Mouse (Mus musculus): ENCODE measurements at regions not wholly inside any gene's neighbourhood (a gene's known extent, or its start where the extent isn't known, plus 50 kb on each side); places are given as distances from the start of the nearest gene placed in this dataset.

- no peak for DNase-seq (ENCODE audit: low read depth, low spot score)
These were observed 367.3 kb upstream of the Runx1 start for GRCm38 (mm10) chr16:93193263-93193662.

DNA sequence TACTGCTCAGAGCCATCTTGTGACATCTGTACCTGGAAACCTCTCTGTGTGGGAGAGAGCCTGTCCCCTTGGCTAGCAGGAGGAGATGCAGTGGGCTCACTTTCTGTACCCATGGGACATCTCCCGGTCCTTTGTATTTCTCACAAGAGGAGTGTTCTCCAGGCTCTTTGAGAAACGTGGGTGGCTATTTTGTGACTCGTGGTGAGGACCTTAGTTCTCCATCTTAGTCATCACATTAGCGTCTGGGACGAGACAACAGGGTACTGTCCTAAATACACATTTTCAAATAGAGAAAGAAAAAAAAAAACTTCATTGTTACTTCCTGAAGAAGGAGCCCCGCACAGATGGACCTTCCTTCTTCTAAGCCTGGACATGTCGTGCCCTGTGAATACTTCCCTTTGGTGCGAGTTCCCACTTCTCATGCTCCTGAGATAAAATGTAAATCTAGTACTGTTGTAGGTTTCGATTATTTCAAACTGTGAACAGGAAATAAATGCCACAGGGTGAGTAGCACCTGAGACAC lies 366.8 kb upstream of the Runx1 start:
- no peak for DNase-seq (ENCODE audit: low read depth, low spot score)

GRCm38 (mm10) chr16:93191174-93191573 lies 365.2 kb upstream of the Runx1 start:
- DNase-seq (ENCODE audit: low read depth, low spot score) = no peak

- DNase-seq (ENCODE audit: low read depth, low spot score) = no peak
These were observed 364.4 kb upstream of the Runx1 start for GRCm38 (mm10) chr16:93190301-93190700.

- no peak for DNase-seq (ENCODE audit: low read depth, low spot score)
These were observed 363.9 kb upstream of the Runx1 start for GRCm38 (mm10) chr16:93189875-93190274.

DNA sequence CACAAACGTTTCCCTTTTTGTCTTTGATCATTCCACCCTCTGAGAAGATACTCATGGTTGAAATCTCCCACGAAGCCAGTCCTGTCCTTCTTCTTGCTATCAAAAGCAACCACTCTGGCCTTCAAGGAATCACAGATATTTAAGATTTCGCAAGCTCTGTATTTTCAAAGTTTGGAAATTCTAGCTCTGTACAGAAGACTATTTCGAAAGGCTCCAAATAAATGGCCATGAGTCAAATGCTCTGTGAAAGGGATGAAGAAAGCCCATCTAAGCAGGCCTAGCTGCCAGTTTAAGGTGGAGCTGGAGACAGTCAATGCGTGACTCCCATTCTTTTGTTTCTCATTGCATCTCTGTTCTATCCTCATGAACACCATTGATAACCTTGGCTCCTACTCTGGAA lies 363.5 kb upstream of the Runx1 start:
- no peak for DNase-seq (ENCODE audit: low read depth, low spot score)

DNA sequence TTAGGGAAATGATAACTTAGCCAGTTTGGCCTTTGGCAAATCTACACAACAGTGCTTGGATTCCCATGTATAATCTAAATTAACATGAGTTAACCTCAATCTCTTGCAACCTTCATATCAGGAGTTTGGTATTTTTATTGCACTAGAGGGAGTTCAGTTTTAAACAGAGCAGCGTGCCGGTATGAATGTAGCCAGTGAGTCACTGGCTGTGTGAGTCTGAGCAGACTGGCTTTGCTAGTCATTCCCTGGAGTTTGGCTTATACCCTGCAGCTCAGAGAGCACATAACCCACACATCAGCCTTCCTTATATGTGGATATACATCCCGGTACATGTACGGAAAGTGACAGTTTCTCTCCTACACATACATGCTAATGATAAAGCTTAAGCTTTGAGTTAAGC lies 360.6 kb upstream of the Runx1 start:
- no peak for DNase-seq (ENCODE audit: low read depth, low spot score)

DNA sequence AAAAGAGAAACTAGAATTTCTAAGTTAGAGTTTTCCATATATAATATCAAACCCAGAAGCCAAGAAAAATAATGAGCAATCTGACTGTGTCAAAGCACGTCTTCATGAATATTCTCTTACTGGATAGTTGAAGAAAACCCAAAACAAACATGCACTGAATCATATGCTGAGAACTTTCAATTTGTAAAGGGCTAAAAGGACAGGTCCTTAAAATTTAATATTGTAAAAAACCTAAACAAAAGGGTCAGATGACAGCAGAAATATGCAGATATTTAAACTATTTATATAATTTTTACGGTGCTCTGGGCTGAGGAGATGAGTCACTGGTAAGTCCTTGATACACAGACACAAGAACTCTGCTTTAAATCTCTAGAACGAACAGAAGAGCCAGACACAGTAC lies 356.7 kb upstream of the Runx1 start:
- no peak for DNase-seq (ENCODE audit: low read depth, low spot score)

GRCm38 (mm10) chr16:93181497-93181896 lies 355.5 kb upstream of the Runx1 start:
- no peak for DNase-seq (ENCODE audit: low read depth, low spot score)

DNA sequence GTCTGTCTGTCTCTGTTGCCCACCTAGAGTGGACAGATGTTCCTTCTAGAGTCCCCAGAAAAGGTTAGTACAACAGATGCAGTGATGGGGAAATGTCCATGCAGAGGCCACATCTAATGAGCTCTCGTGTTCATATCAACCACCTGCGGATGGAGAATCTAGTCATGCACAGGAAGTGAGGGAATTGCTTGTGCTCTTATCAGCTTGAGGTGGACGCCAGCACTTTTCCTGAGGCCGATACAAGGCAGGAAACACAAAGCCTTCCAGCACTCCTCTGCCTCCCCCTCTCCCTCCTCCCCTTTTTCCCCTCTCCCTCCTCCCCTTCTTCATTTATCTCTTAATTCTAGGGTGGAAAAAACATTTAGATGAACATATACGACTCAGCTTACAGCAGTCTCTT lies 354.3 kb upstream of the Runx1 start:
- no peak for DNase-seq (ENCODE audit: low read depth, low spot score)

GRCm38 (mm10) chr16:93166667-93167066 lies 340.7 kb upstream of the Runx1 start:
- no peak for DNase-seq (ENCODE audit: low read depth, low spot score)

DNA sequence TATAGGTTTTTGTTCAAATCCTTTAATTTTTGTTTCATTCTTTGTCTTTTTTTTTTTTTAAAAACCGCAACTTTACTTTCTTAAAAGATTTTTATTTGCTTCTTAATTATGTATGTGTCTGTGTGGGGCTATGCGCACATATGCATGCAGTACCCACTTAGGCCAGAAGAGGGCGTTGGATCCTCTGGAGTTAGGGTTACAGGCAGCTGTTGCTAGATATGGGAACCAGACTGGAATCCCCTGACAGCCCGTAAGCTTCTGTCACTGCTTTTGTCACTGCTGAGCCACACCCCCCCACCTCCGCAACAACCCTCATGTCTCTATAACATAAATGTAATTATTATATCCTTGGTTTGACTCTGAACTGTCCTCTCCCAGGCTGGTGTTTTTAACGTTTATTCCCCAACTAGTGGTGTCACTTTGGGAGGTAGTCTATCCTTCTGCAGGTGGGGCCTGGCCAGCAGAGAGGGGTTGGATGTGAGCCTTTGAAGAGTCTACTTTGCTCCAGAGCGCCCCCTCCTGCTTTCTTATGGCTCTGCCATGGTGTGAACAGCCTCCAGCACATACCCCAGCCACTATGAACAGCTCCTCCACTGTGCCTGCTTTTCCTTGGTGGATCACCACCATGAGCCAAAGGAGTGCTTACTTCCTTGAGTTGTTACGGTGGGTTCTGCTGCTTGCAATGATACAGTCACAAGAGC lies 332.7 kb upstream of the Runx1 start:
- peak; percentile 66 for DNase-seq (ENCODE audit: low read depth, low spot score)

DNA sequence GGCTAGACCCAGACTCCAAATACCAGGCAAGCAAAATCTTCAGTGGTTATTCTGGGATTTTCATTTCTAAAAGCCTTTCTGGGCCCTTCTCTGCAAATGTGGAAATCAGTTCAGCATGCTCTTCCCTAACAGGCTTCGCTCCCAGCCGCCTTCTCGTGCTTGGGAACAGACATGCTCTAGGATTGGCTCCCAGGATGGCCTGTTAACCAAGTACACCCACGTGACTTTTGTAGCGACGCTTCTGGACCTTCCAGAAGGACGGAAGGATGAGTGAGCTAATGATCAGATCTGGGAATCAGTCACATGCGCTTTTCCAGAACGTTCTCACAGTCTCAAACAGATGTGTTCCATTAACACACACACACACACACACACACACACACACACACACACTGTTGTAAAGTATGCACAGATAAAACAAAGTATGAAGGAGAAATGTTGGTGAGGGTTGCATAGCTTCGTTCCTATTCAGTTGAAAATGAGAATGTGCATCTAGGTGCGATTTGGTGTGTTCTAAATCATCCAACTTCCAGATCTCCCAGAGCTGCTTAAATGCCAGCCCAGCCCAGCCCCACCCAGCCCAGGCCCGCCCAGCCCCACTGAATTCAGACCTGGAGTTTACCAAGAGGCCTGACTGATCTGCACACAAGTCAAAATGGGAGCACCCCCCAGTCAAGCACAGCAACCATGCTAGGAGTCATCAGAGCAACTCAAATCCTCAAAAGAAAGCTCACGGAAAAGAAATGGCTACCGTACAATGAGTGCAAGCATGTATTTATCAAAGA lies 327.8 kb upstream of the Runx1 start:
- no peak for DNase-seq (ENCODE audit: low read depth, low spot score)

DNA sequence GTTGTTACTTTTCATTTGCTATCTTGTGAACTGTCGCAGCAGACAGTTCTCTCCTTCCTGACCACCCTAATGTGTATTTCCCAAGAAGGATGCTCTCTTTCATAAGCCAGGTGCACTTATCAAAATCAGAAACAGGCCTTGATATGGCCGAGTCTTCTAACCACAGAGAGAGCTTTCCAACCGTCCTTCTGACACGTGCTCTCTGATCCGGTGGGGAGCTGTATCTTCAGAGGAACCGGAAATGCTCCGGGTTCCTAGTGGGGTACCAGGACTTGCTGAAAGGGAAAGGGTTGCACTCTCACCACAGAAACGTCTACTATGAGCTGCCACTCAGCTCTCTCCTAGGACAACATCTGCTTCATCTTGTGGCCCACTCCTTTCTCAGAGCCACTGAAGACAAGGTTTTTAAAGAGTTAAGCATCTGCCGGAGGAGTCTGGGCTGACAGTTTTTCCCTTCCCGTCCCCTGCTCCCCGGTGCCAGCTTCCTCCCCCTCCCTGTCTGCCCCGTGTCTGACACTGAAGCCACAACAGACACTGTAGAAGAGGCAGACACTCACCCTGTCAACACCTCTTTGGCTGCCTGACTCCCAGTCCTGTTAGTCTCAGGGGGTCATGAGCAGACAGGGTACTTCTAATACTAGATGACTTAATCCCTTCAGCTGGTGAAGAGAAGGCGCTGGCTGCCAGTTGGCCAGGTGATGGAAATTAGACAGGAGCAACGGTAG lies 327.0 kb upstream of the Runx1 start:
- no peak for DNase-seq (ENCODE audit: low read depth, low spot score)

DNA sequence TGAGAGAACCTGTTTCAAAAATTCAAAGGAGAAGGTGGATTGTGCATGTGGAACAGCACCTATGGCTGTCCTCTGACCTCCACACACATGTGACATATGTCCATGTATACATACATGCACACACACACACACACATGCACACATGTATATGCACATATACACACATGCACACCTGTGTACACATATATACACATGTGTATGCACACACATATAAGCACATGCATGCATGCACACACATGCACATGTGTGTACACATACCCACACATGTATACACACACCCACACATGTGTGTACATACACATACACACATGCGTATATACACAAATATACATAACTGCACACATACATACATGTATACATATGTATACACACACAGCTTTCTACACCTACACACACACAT lies 326.1 kb upstream of the Runx1 start:
- DNase-seq (ENCODE audit: low read depth, low spot score) = no peak

DNA sequence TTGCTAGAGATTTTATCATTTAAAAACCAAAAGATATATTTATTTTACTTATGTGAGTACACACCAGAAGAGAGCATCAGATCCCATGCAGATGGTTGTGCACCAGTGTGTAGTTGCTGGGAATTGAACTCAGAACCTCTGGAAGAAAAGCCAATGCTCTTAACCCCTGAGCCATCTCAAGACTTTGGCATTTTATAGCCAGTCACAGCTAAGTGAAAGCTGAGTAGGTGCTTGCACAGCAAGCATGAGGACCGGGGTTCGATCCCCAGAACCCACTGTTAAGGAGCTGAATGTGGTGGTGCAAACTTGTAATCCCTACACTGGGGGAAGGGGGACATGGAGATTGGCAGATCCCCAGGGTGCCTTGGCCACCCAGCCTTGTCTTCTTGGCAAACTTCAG lies 325.7 kb upstream of the Runx1 start:
- DNase-seq (ENCODE audit: low read depth, low spot score) = no peak

- no peak for DNase-seq (ENCODE audit: low read depth, low spot score)
These were observed 324.5 kb upstream of the Runx1 start for GRCm38 (mm10) chr16:93150451-93150850.

GRCm38 (mm10) chr16:93147525-93148222 lies 321.7 kb upstream of the Runx1 start:
- no peak for DNase-seq (ENCODE audit: low read depth, low spot score)

GRCm38 (mm10) chr16:93146812-93147211 lies 320.9 kb upstream of the Runx1 start:
- no peak for DNase-seq (ENCODE audit: low read depth, low spot score)

GRCm38 (mm10) chr16:93145617-93146016 lies 319.7 kb upstream of the Runx1 start:
- DNase-seq (ENCODE audit: low read depth, low spot score) = no peak

DNA sequence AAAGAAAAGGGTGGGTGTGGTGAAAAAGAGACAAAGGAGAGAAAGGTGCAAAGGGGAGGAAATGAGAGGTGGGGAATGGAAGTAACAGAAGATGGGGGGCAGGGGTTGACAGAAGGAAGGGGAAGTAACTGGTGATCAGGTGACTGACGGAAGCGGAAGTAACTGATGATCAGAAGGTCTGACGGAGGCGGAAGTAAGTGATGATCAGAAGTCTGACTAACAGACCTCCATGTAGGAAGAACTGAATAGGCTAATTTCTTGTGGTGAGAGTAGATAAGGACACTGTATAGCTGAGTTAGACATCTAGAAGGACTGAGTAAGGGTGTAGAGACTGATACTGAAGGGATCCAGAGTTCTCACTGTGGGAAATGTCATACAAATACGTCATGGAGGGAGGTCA lies 318.1 kb upstream of the Runx1 start:
- DNase-seq (ENCODE audit: low read depth, low spot score) = no peak

- DNase-seq (ENCODE audit: low read depth, low spot score) = no peak
These were observed 317.2 kb upstream of the Runx1 start for GRCm38 (mm10) chr16:93143164-93143563.
